12 mouse cellular contexts compared by ENCODE assay signal in genomic region chr8:72642885-72643284, GRCm38 (mm10). TPM values are rescaled to one million over a fixed set of nuclear protein-coding genes. Genes with fewer than 3 reads are reported as not detected.
DNase-seq lines count a peak whose midpoint lies in the region; ATAC-seq lines count a peak whose summit lies in the region.
"Had no signal": no experiment of that assay in that cellular context is flagged by ENCODE, and none has a peak within 500 bp of the region (broad histone marks: within the 10 kb centered on the region; RNA-seq: fewer than 3 reads in every experiment).

No protein-coding gene starts in this region.

- no peaks in the 10 kb centered on the region for H3K36me3 ChIP-seq in heart, embryonic 14.5 days (ENCODE audit: control insufficient read depth, insufficient read depth, low read length)
- H3K36me3 ChIP-seq in heart, embryonic 10.5 days: no peaks in the 10 kb centered on the region
- no peaks in the 10 kb centered on the region for H3K36me3 ChIP-seq in neural tube, embryonic 12.5 days
- no peaks in the 10 kb centered on the region for H3K36me3 ChIP-seq in limb, embryonic 15.5 days
- H3K36me3 ChIP-seq in stomach, embryonic 16.5 days (ENCODE audit: control insufficient read depth, insufficient read depth, low read length): no peaks in the 10 kb centered on the region
- H3K36me3 ChIP-seq: heart, embryonic 13.5 days had no signal

- H3K4me1 ChIP-seq in heart, embryonic 14.5 days (ENCODE audit: control insufficient read depth in 2 of 2, insufficient read depth in 2 of 2, low read length in 2 of 2): peaks cover 9 to 16% of the 10 kb centered on the region in 2 experiments
- H3K4me1 ChIP-seq in heart, embryonic 10.5 days: peaks cover 7% of the 10 kb centered on the region; the same call in 1 of the 2 replicates
- H3K4me1 ChIP-seq in neural tube, embryonic 12.5 days: peaks cover 10% of the 10 kb centered on the region
- H3K4me1 ChIP-seq in limb, embryonic 15.5 days: peaks cover 9% of the 10 kb centered on the region
- peaks cover 10% of the 10 kb centered on the region; the same call in 1 of the 2 replicates for H3K4me1 ChIP-seq in stomach, embryonic 16.5 days (ENCODE audit: control insufficient read depth, insufficient read depth, low read length)

- DNase-seq in heart, embryonic 10.5 days (ENCODE audit: low spot score): no peak
- no peak for DNase-seq in neural tube, embryonic 10.5 days (ENCODE audit: extremely low spot score, low spot score)
- DNase-seq in urinary bladder, postnatal 4 days (ENCODE audit: low spot score in 2 of 2): no peak
- DNase-seq in gastrocnemius, postnatal 10 days: no peak
- DNase-seq: kidney, adult 2 months; lung, postnatal 10 days; thymus, adult 18-20 months had no signal

- H3K4me2 ChIP-seq in heart, embryonic 14.5 days (ENCODE audit: low read length): no peak overlapping the region
- H3K4me2 ChIP-seq in neural tube, embryonic 12.5 days (replicated peaks): no peak overlapping the region
- H3K4me2 ChIP-seq in limb, embryonic 15.5 days: no peak overlapping the region
- no peak overlapping the region for H3K4me2 ChIP-seq in stomach, embryonic 16.5 days (ENCODE audit: low read depth, low read length)
- H3K4me2 ChIP-seq: heart, embryonic 13.5 days had no signal

- H3K9ac ChIP-seq in heart, embryonic 14.5 days (ENCODE audit: low read length): no peak overlapping the region
- no peak overlapping the region for H3K9ac ChIP-seq in neural tube, embryonic 12.5 days
- H3K9ac ChIP-seq in limb, embryonic 15.5 days: no peak overlapping the region
- no peak overlapping the region for H3K9ac ChIP-seq in stomach, embryonic 16.5 days (ENCODE audit: low read length)
- H3K9ac ChIP-seq: heart, embryonic 13.5 days had no signal

- 94% methylated on average over 1 of the region's 1 CpGs for WGBS in heart, embryonic 14.5 days
- WGBS in heart, embryonic 10.5 days: 88% methylated on average over 1 of the region's 1 CpGs
- 88% methylated on average over 1 of the region's 1 CpGs for WGBS in neural tube, embryonic 12.5 days
- 89% methylated on average over 1 of the region's 1 CpGs for WGBS in limb, embryonic 15.5 days
- 94% methylated on average over 1 of the region's 1 CpGs for WGBS in stomach, embryonic 16.5 days

- H3K27ac ChIP-seq in heart, embryonic 14.5 days (replicated peaks in 1 of 2; ENCODE audit: control insufficient read depth in 1 of 2, insufficient read depth in 1 of 2, low read depth in 2 of 2, low read length in 2 of 2): no peak overlapping the region
- no peak overlapping the region for H3K27ac ChIP-seq in heart, embryonic 10.5 days
- H3K27ac ChIP-seq in neural tube, embryonic 12.5 days: no peak overlapping the region
- H3K27ac ChIP-seq in limb, embryonic 15.5 days: no peak overlapping the region
- H3K27ac ChIP-seq in stomach, embryonic 16.5 days (ENCODE audit: low read length): no peak overlapping the region
- H3K27ac ChIP-seq: heart, embryonic 13.5 days had no signal

- no peak overlapping the region for H3K4me3 ChIP-seq in heart, embryonic 14.5 days (ENCODE audit: control insufficient read depth in 1 of 2, insufficient read depth in 1 of 2, low read depth in 1 of 2, low read length in 2 of 2)
- H3K4me3 ChIP-seq in heart, embryonic 10.5 days: no peak overlapping the region
- no peak overlapping the region for H3K4me3 ChIP-seq in neural tube, embryonic 12.5 days
- H3K4me3 ChIP-seq in limb, embryonic 15.5 days: no peak overlapping the region
- no peak overlapping the region for H3K4me3 ChIP-seq in stomach, embryonic 16.5 days (replicated peaks; ENCODE audit: low read length)
- H3K4me3 ChIP-seq: heart, embryonic 13.5 days had no signal

- peak; percentile 47; the same call in 1 of the 2 replicates for ATAC-seq in heart, embryonic 14.5 days (ENCODE audit: insufficient number of reproducible peaks, insufficient read depth, low FRiP score, low read depth)
- peak; percentile 7; the same call in 1 of the 2 replicates for ATAC-seq in neural tube, embryonic 12.5 days (ENCODE audit: low FRiP score, low read depth)
- ATAC-seq in limb, embryonic 15.5 days (ENCODE audit: insufficient number of reproducible peaks, low FRiP score, low TSS enrichment, low read depth): 0 out of 2 replicates have a peak, but pooled peaks have one; percentile 48
- peak; percentile 68 for ATAC-seq in stomach, embryonic 16.5 days (ENCODE audit: insufficient read depth, low FRiP score)

- H3K9me3 ChIP-seq in heart, embryonic 14.5 days (ENCODE audit: control insufficient read depth, low read length): no peaks in the 10 kb centered on the region
- H3K9me3 ChIP-seq in heart, embryonic 10.5 days: no peaks in the 10 kb centered on the region
- no peaks in the 10 kb centered on the region for H3K9me3 ChIP-seq in neural tube, embryonic 12.5 days
- H3K9me3 ChIP-seq in limb, embryonic 15.5 days: no peaks in the 10 kb centered on the region
- H3K9me3 ChIP-seq in stomach, embryonic 16.5 days (replicated peaks; ENCODE audit: control insufficient read depth, low read length): no peaks in the 10 kb centered on the region
- H3K9me3 ChIP-seq: heart, embryonic 13.5 days had no signal

- no peaks in the 10 kb centered on the region for H3K27me3 ChIP-seq in heart, embryonic 14.5 days (ENCODE audit: control insufficient read depth, insufficient read depth, low read length)
- H3K27me3 ChIP-seq in heart, embryonic 10.5 days (ENCODE audit: insufficient read depth, poor library complexity, severe bottlenecking): no peaks in the 10 kb centered on the region
- H3K27me3 ChIP-seq in neural tube, embryonic 12.5 days (replicated peaks): no peaks in the 10 kb centered on the region
- no peaks in the 10 kb centered on the region for H3K27me3 ChIP-seq in limb, embryonic 15.5 days
- H3K27me3 ChIP-seq in stomach, embryonic 16.5 days (ENCODE audit: control insufficient read depth, insufficient read depth, low read length): no peaks in the 10 kb centered on the region
- H3K27me3 ChIP-seq: heart, embryonic 13.5 days had no signal

RNA-seq across cellular contexts. Expression of gene Nwd1, which starts 3.6 kb away (rescaled TPM):
- polyA plus RNA-seq in heart, embryonic 14.5 days (2014; fragmentation: Nextera tagmentation; extraction: Ambion mirVana): 0.14 and 0.19 TPM in 2 replicates
- 0.01 and 0.04 TPM in 2 replicates for polyA plus RNA-seq in heart, embryonic 10.5 days (2016; fragmentation: Nextera tagmentation; extraction: Ambion mirVana)
- 0.35 and 0.42 TPM in 2 replicates for polyA plus RNA-seq in neural tube, embryonic 12.5 days (2016; fragmentation: Nextera tagmentation; extraction: Ambion mirVana)
- polyA plus RNA-seq in limb, embryonic 15.5 days (2015; fragmentation: Nextera tagmentation; extraction: Ambion mirVana): 0.10 and 0.15 TPM in 2 replicates
- 0.09 and 0.51 TPM in 2 replicates for polyA plus RNA-seq in stomach, embryonic 16.5 days (2015; fragmentation: Nextera tagmentation; extraction: Ambion mirVana)
- total RNA-seq in gastrocnemius, postnatal 10 days (2021): 1 to 10 TPM; 1.0 to 1.2 TPM

Comparison
In these comparisons a context has a peak if more than half of its experiments do, and no peak if none do; other contexts are left out.
1. ATAC-seq: peak in every context shown above with its lines; median percentile 68 in stomach, embryonic 16.5 days; 48 in limb, embryonic 15.5 days; 47 in heart, embryonic 14.5 days; 7 in neural tube, embryonic 12.5 days.